Mouse (Mus musculus) ovary, adult 18-20 months (tissue): ENCODE results near the gene Gpr132.
A peak's percentile ranks its signal among the peaks of the same experiment; 100 is the strongest.
"Not testable (repeated sequence)": the region's sequence is repeated elsewhere in the genome, so short reads cannot be mapped to it uniquely, and the experiment has no call there.

Source experiments
- DNase-seq: peaks from one replicate; pipeline ENCODE4 v3.0.0; 2022; ENCODE audit warnings: low spot score, mixed read lengths

Gpr132 gene

GRCm38 (mm10) chr12:112853050-112853729 is 14.8 kb downstream of the Gpr132 start:
- no peak for DNase-seq

- no peak for DNase-seq
These were observed 16.9 kb downstream of the Gpr132 start for GRCm38 (mm10) chr12:112851116-112851515.

GRCm38 (mm10) chr12:112850344-112850743 is 17.7 kb downstream of the Gpr132 start:
- no peak for DNase-seq

- no peak for DNase-seq
These were observed 18.6 kb downstream of the Gpr132 start for GRCm38 (mm10) chr12:112849235-112850022.

DNA sequence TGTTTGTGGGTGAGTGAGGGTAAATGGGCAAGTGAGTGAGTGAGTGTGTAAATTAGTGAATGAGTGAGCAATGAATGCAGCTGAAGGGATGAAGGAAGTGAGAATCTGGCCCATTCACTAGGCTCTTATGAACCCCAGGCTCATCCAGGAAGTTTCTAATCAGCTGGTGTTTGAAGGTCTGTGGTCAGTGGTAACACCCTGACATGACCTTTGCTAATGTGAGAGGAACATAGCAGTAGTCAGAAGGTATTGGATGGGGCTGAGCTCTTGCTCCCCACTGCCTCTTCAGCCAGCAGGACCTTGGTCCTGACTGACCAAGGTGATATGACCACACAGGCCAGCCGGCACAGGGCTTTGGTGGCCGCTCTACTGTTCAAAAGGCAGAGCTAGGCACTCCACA is 20.1 kb downstream of the Gpr132 start:
- no peak for DNase-seq

DNA sequence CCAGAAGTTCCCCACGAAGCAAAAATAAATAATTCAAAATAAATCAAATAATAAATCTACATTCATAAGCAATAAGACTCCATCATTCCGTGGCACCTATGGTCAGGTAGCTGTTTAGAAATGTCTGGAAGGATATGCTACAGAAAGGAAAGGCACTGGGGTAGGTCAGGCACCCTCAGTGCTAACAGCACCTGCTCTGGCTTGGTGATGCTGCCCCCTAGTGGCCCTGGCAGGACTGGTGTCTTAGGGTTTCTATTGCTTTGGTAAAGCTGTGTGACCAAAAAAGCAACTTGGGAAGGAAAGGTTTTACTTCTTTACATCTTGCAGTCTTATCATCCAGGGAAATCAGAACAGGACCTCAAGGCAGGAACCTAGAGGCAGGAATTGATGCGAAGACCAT is 24.2 kb downstream of the Gpr132 start:
- peak; percentile 48 for DNase-seq

- not testable (repeated sequence) for DNase-seq
These were observed 25.9 kb downstream of the Gpr132 start for GRCm38 (mm10) chr12:112842128-112842527.

- DNase-seq = not testable (repeated sequence)
These were observed 26.6 kb downstream of the Gpr132 start for GRCm38 (mm10) chr12:112841338-112841892.

DNA sequence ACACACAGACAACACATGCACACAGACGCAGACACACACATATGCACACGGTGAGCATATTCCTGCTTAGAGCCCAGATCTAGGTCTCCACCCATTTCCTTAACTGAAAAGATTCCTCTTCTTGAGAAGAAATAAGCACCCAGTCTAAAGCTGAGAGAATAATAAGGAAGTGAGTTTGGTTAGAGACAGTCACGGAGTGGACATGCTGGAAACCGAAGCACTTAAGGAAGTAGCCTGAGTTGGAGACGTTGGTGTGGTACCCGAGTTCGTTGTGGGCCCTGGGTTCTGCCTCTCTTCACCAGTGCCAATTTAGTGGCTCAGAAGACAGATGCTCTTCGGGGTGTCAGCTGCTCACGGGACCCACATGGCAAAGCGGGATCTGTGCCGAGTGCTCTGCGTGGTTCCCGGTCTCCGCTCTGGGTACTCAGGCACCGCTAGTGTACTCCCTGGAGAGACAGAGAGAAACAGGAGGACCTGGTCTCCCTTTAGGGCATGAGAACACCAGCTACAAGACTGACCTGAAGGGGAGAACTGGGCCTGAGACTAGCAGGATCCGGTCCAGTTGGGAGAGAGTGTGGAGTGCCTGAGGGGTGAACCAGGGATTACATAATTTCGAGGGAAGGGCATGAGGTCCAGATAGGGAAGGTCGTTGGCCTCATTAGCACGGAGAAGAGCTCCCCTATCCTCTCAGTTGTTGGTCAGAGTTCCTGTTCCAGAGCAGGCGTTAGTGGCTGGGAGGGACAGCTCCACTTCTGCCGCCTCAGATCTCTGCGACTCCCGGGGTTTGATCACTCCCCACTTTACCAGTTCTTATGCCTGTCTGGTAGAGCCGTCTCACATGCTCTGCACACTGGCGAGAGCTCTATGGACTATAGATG is 27.6 kb downstream of the Gpr132 start:
- no peak for DNase-seq

- no peak for DNase-seq
These were observed 33.0 kb downstream of the Gpr132 start for GRCm38 (mm10) chr12:112835046-112835445.

GRCm38 (mm10) chr12:112833527-112833926 is 34.5 kb downstream of the Gpr132 start:
- no peak for DNase-seq

GRCm38 (mm10) chr12:112832411-112832810 is 35.6 kb downstream of the Gpr132 start:
- no peak for DNase-seq

DNA sequence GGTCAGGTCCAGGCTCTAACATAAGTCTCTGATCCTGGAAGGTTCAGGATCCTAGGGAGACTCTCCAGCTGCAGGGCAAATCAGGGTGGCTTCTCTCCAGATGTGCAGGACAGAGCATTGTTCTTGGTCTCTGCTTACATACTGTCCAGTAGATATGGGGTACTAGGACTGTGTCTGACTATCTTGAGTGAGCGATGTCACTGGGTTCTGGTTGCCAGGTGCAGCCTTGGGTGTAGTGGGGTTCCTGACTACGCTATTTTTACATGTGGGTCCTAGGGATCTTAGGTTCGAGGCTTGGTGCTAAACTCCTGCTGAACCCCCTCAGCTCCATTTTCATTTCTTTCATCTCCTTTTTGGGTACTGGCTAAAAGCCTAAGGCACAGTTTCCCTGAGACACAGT is 37.5 kb downstream of the Gpr132 start:
- no peak for DNase-seq

- no peak for DNase-seq
These were observed 37.9 kb downstream of the Gpr132 start for GRCm38 (mm10) chr12:112830141-112830540.

DNA sequence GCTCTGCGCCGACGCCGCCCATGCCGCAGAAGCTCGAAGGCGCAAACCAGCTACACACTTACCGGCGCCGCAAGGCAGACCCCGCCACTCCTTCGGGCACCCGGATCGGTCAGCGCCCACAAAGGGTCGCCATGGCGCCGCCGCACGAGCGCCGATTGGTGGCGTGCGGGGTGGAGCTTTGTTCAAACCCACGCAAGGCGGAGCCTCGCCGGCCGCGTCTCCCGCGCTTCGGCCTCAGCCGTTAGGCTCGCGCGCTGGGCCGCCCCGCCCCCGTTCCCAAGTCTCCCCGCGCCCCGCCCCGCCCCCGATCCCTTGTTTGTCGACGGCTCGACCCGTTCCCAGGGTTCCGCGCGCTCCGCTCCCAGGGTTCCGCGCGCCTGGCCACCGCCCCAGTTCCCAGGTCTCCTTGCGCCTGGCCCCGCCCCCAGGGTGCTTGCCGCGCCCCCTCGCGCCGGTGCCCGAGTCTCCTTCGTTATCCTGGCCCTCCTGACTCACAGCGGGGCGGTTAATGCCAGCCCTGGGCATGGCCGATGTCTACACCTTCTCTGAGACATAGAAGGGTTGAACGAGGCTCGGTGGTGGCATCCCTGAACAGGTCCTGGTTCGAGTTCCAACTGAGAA is 38.7 kb downstream of the Gpr132 start, which contains the start of gene Cdca4:
Gene Cdca4 (minus strand): TSS at position 180 of the 621 bp plus-strand sequence.
- DNase-seq = peak; percentile 96

DNA sequence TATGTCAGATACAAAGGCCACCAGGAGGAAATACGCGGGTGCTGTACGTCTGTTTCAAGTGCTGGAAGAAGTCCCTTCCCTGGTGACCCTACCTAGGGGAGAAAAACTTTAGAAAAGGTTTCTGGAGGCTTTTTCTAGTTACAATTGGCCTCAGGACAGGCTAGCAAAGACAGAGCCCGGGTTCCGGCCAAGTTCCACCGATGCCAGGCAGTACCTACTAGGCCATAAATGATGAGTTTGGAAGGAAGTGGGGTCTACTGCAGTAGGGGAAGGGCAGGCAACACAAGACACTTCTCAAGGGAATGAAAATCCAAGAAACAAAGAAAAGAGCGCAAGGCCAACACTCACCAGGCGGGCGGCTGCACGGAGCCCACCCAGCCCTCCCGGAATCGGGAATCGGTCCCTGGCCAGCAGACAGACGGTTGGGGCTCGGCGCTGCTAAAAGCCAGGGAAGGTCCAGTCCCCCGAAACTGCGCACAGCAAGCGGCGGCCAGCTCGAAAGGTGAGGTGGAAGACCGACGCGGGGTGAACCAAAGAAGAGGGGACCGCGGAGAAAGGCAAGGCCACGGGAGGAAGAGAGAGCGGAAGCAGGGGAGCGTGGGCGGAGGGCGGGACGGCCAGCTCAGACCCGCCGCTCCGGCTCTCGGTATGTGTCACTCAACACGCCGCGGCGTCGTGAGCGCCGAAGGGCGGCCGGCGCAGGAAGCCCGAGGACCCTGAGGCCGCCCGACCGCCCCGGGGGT is 39.4 kb downstream of the Gpr132 start:
- no peak for DNase-seq

GRCm38 (mm10) chr12:112825901-112826300 is 42.1 kb downstream of the Gpr132 start:
- DNase-seq = no peak

GRCm38 (mm10) chr12:112823221-112823620 is 44.8 kb downstream of the Gpr132 start:
- DNase-seq = no peak

GRCm38 (mm10) chr12:112822676-112823075 is 45.4 kb downstream of the Gpr132 start:
- no peak for DNase-seq

GRCm38 (mm10) chr12:112821974-112822373 is 46.1 kb downstream of the Gpr132 start:
- DNase-seq = no peak

DNA sequence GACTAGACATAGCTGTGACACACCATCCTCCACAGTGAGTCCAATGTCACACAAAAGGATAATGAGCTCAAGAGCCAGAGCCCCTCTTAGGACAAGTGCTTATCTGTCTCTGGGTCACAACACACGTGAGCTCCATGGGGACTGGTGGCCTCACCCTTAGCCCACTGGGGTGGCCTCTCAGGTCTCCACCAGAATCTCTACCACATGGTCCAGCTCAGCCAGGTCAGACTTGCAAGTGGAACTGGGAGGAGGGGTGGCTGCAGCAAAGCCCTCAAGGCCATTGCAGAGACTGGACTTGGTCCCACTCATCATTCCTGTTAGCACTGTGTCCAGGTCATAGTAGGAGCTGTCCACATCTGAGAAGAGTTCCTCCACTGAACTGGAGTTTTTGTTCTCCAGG is 46.8 kb downstream of the Gpr132 start:
- DNase-seq = no peak
